Mouse (Mus musculus): ENCODE measurements around the gene Ehd1. TPM values are rescaled to one million over a fixed set of nuclear protein-coding genes. Genes with fewer than 3 reads are reported as not detected.

Ehd1 gene
- polyA plus RNA-seq (2012), result 231 and 274 TPM in 2 replicates

GRCm38 (mm10) chr19:6276426-6277421 is at the start of gene Ehd1:
Gene Ehd1, plus strand, starts transcription at chr19:6276725.
- no peak for TF ChIP-seq GATA1 (IDR thresholded peaks at IDR 0.05; ENCODE audit: low read length)

- TF ChIP-seq GATA1 (IDR thresholded peaks at IDR 0.05; ENCODE audit: low read length), result no peak
Measured at GRCm38 (mm10) chr19:6226763-6227162, 49.8 kb upstream of the Ehd1 start.

GRCm38 (mm10) chr19:6227864-6228263 is 48.7 kb upstream of the Ehd1 start:
- no peak for TF ChIP-seq GATA1 (IDR thresholded peaks at IDR 0.05; ENCODE audit: low read length)

GRCm38 (mm10) chr19:6230411-6230810 is 46.1 kb upstream of the Ehd1 start:
- no peak for TF ChIP-seq GATA1 (IDR thresholded peaks at IDR 0.05; ENCODE audit: low read length)

- no peak for TF ChIP-seq GATA1 (IDR thresholded peaks at IDR 0.05; ENCODE audit: low read length)
Measured at GRCm38 (mm10) chr19:6231036-6231435, 45.5 kb upstream of the Ehd1 start.

GRCm38 (mm10) chr19:6233647-6234046 is 42.9 kb upstream of the Ehd1 start:
- TF ChIP-seq GATA1 (IDR thresholded peaks at IDR 0.05; ENCODE audit: low read length), result no peak

GRCm38 (mm10) chr19:6234337-6235083 is 42.0 kb upstream of the Ehd1 start:
- TF ChIP-seq GATA1 (IDR thresholded peaks at IDR 0.05; ENCODE audit: low read length), result no peak

- TF ChIP-seq GATA1 (IDR thresholded peaks at IDR 0.05; ENCODE audit: low read length), result no peak
Measured at GRCm38 (mm10) chr19:6235084-6236052, 41.2 kb upstream of the Ehd1 start, which contains the start of gene Ppp2r5b. Gene Ppp2r5b, minus strand, starts transcription at chr19:6235872.

- TF ChIP-seq GATA1 (IDR thresholded peaks at IDR 0.05; ENCODE audit: low read length), result no peak
Measured at GRCm38 (mm10) chr19:6236053-6236441, 40.5 kb upstream of the Ehd1 start.

GRCm38 (mm10) chr19:6236842-6237241 is 39.7 kb upstream of the Ehd1 start:
- TF ChIP-seq GATA1 (IDR thresholded peaks at IDR 0.05; ENCODE audit: low read length), result no peak

GRCm38 (mm10) chr19:6238740-6239139 is 37.8 kb upstream of the Ehd1 start:
- TF ChIP-seq GATA1 (IDR thresholded peaks at IDR 0.05; ENCODE audit: low read length), result no peak

GRCm38 (mm10) chr19:6240136-6240535 is 36.4 kb upstream of the Ehd1 start:
- no peak for TF ChIP-seq GATA1 (IDR thresholded peaks at IDR 0.05; ENCODE audit: low read length)

- no peak for TF ChIP-seq GATA1 (IDR thresholded peaks at IDR 0.05; ENCODE audit: low read length)
Measured at GRCm38 (mm10) chr19:6240725-6241124, 35.8 kb upstream of the Ehd1 start.

- TF ChIP-seq GATA1 (IDR thresholded peaks at IDR 0.05; ENCODE audit: low read length), result no peak
Measured at GRCm38 (mm10) chr19:6241274-6242107, 35.0 kb upstream of the Ehd1 start, which contains the start of gene Atg2a. Gene Atg2a, plus strand, starts transcription at chr19:6241668.

All from G1E-ER4 (cell line).